Mouse (Mus musculus): Measurements from ENCODE around the gene Gm45062. TPM values are rescaled to one million over a fixed set of nuclear protein-coding genes. Genes with fewer than 3 reads are reported as not detected.

Gene Gm45062
- total RNA-seq, 1 experiment from 2014 or later, result 42.8 TPM

- no peak for ATAC-seq (ENCODE audit: extremely low read depth, insufficient number of reproducible peaks, low FRiP score, poor library complexity, severe bottlenecking)
Measured at GRCm38 (mm10) chr6:8631362-8631761, 372.1 kb downstream of the Gm45062 start.

- peak; percentile 84 for ATAC-seq (ENCODE audit: extremely low read depth, insufficient number of reproducible peaks, low FRiP score, poor library complexity, severe bottlenecking)
Measured at GRCm38 (mm10) chr6:8631986-8632632, 372.9 kb downstream of the Gm45062 start.

GRCm38 (mm10) chr6:8632701-8633100 is 373.5 kb downstream of the Gm45062 start:
- ATAC-seq (ENCODE audit: extremely low read depth, insufficient number of reproducible peaks, low FRiP score, poor library complexity, severe bottlenecking), result no peak

- no peak for ATAC-seq (ENCODE audit: extremely low read depth, insufficient number of reproducible peaks, low FRiP score, poor library complexity, severe bottlenecking)
Measured at GRCm38 (mm10) chr6:8638122-8638521, 378.9 kb downstream of the Gm45062 start.

GRCm38 (mm10) chr6:8638899-8639298 is 379.6 kb downstream of the Gm45062 start:
- ATAC-seq (ENCODE audit: extremely low read depth, insufficient number of reproducible peaks, low FRiP score, poor library complexity, severe bottlenecking), result no peak

- no peak for ATAC-seq (ENCODE audit: extremely low read depth, insufficient number of reproducible peaks, low FRiP score, poor library complexity, severe bottlenecking)
Measured at GRCm38 (mm10) chr6:8639526-8639925, 380.3 kb downstream of the Gm45062 start.

- no peak for ATAC-seq (ENCODE audit: extremely low read depth, insufficient number of reproducible peaks, low FRiP score, poor library complexity, severe bottlenecking)
Measured at GRCm38 (mm10) chr6:8640863-8641262, 381.6 kb downstream of the Gm45062 start.

GRCm38 (mm10) chr6:8644703-8645102 is 385.5 kb downstream of the Gm45062 start:
- no peak for ATAC-seq (ENCODE audit: extremely low read depth, insufficient number of reproducible peaks, low FRiP score, poor library complexity, severe bottlenecking)

GRCm38 (mm10) chr6:8645708-8646107 is 386.5 kb downstream of the Gm45062 start:
- ATAC-seq (ENCODE audit: extremely low read depth, insufficient number of reproducible peaks, low FRiP score, poor library complexity, severe bottlenecking), result no peak

Other genes with a start within 250 kb of the Gm45062 start
- gene Col28a1, start 66.8 kb upstream of the Gm45062 start, total RNA-seq (2017), result not detected in 2 replicates
- 21.4 and 21.6 TPM in 2 replicates for gene Mios, start 50.2 kb upstream of the Gm45062 start, total RNA-seq (2017)
- 20.0 and 20.4 TPM in 2 replicates for gene Rpa3, start 277 bp upstream of the Gm45062 start, total RNA-seq (2017)
- gene Umad1, start 162 bp upstream of the Gm45062 start, total RNA-seq (2017), result 11.1 and 12.6 TPM in 2 replicates

Measured in neutrophil, adult 5-6 weeks (primary cell).